Mouse (Mus musculus): ENCODE results near the gene Med9. TPM values are rescaled to one million over a fixed set of nuclear protein-coding genes. Genes with fewer than 3 reads are reported as not detected.

The Med9 gene
- polyA plus RNA-seq (2015; fragmentation: Nextera tagmentation; extraction: Ambion mirVana) = 30.8 and 32.2 TPM in 2 replicates

DNA sequence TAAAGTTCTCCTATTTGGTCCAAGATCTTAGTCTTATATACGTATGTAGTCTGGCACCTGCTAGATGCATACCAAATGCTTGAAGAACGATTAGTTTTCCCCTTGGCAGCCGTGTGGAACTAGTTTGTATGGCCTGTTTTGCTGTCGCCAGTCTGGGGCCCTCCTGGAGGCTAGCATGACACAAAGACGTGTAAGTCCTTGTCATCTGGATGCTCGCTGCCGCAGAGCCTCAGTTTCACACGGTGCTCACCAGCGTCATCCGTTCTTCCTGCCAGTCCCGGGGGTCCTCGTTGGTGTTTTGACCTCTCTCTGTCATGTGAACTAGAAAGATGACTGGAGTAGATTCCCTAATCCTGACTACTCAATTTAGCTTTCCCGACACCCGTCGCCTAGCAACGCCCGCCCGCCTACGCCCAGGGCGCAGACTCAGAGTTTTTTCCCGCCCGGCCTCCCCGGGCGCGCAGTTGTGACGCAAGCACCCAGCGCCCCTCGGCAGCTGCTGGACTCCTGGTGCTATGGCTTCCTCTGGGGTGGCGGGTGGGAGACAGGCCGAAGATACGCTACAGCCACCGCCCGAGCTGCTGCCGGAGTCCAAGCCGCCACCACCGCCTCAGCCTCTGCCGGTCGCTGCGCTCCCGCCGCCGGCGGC is at the start of gene Med9:
Gene Med9 (plus strand): TSS at position 455 of the 649 bp plus-strand sequence.

DNA sequence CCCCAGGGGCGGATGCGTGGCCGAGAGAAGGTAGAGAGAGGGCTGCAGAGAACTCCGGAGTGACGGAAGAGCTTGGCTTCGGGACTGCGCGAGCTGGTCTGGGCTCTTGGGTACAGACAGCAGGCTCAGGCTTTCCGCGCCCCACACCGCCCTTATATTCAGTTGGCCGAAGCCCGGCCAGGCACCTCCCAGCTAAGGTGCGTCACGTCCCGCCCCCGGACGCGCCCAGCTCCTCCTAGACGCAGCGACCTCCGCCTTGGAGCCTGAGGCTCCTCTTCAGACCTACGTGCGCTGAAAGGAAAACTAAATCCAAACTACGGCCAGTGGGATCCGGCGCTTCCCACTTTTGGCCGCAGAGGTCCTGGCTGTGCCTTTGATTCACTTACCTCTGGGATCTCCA is 16.8 kb downstream of the Med9 start, which contains the start of gene Rasd1:
Gene Rasd1 (minus strand): TSS at position 127 of the 400 bp plus-strand sequence.

Other genes starting within 250 kb of the Med9 start
- gene Pld6, start 160.6 kb upstream of the Med9 start, polyA plus RNA-seq (2015; fragmentation: Nextera tagmentation; extraction: Ambion mirVana) = 1.2 and 1.5 TPM in 2 replicates
- 42.6 and 46.7 TPM in 2 replicates for gene Flcn, start 138.2 kb upstream of the Med9 start, polyA plus RNA-seq (2015; fragmentation: Nextera tagmentation; extraction: Ambion mirVana)
- 22.2 and 26.0 TPM in 2 replicates for gene Nt5m, start 108.8 kb upstream of the Med9 start, polyA plus RNA-seq (2015; fragmentation: Nextera tagmentation; extraction: Ambion mirVana)
- gene Cops3, start 108.4 kb upstream of the Med9 start, polyA plus RNA-seq (2015; fragmentation: Nextera tagmentation; extraction: Ambion mirVana) = 118 and 120 TPM in 2 replicates
- 3.2 and 20.2 TPM in 2 replicates for gene Rasd1, start 16.7 kb downstream of the Med9 start, polyA plus RNA-seq (2015; fragmentation: Nextera tagmentation; extraction: Ambion mirVana)
- 8.8 and 9.7 TPM in 2 replicates for gene Pemt, start 98.3 kb downstream of the Med9 start, polyA plus RNA-seq (2015; fragmentation: Nextera tagmentation; extraction: Ambion mirVana)
- gene Rai1, start 156.8 kb downstream of the Med9 start, polyA plus RNA-seq (2015; fragmentation: Nextera tagmentation; extraction: Ambion mirVana) = 9.3 and 9.7 TPM in 2 replicates